Mouse (Mus musculus) forebrain, embryonic 13.5 days (tissue): Measurements from ENCODE around the gene Ahnak. TPM values are rescaled to one million over a fixed set of nuclear protein-coding genes. Genes with fewer than 3 reads are reported as not detected.
"Not testable (repeated sequence)": the region's sequence is repeated elsewhere in the genome, so short reads cannot be mapped to it uniquely, and the experiment has no call there.

Source experiments
- ATAC-seq: fragments of 200-750 bp; cut with Nextera tagmentation; 2 replicates; pipeline ENCODE4 v1.8.0; 2017
- H3K27ac ChIP-seq: fragments of 300-500 bp; sonication (generic); 2 replicates; pipeline ENCODE4 v1.5.1; 2015; ENCODE audit warnings: inconsistent platforms, mild to moderate bottlenecking, moderate library complexity
- H3K27me3 ChIP-seq: fragments of 300-500 bp; sonication (generic); 2 replicates; pipeline ENCODE4 v1.6.1; 2015; ENCODE audit warnings: mild to moderate bottlenecking, inconsistent platforms
- H3K36me3 ChIP-seq: fragments of 300-500 bp; sonication (generic); 2 replicates; pipeline ENCODE4 v1.6.1; 2015; ENCODE audit warnings: mild to moderate bottlenecking, inconsistent platforms; ENCODE audit not compliant: poor library complexity, severe bottlenecking
- H3K4me1 ChIP-seq: fragments of 300-500 bp; sonication (generic); 2 replicates; pipeline ENCODE4 v1.6.1; 2015; ENCODE audit warnings: inconsistent platforms
- H3K4me2 ChIP-seq: fragments of 300-500 bp; sonication (generic); 2 replicates; pipeline ENCODE4 v1.6.1; 2015; ENCODE audit warnings: inconsistent platforms, mild to moderate bottlenecking, moderate library complexity
- H3K4me3 ChIP-seq: fragments of 300-500 bp; sonication (generic); 2 replicates; pipeline ENCODE4 v1.5.1; 2015; ENCODE audit warnings: mild to moderate bottlenecking, inconsistent platforms
- H3K9ac ChIP-seq: fragments of 300-500 bp; sonication (generic); 2 replicates; pipeline ENCODE4 v1.6.1; 2015; ENCODE audit warnings: mild to moderate bottlenecking, inconsistent platforms
- H3K9me3 ChIP-seq: fragments of 300-500 bp; sonication (generic); replicated peaks from 2 replicates; pipeline ENCODE4 v1.6.1; 2016; ENCODE audit warnings: inconsistent platforms
- WGBS: fragments of 180-500 bp; shearing (Covaris S2); methylation state at CpG from one replicate; pipeline ENCODE4 v1.1.7; 2015; 5-methylcytosine and 5-hydroxymethylcytosine counted together
- polyA plus RNA-seq: library from polyadenylated mRNA; unstranded; fragments of >200 nt; fragmentation: Nextera tagmentation; extraction: Ambion mirVana; gene quantifications from 2 replicates; pipeline ENCODE4 v1.2.1, GENCODE M21; 2015

Gene Ahnak
- polyA plus RNA-seq, 1 experiment from 2014 or later: 2.8 TPM

DNA sequence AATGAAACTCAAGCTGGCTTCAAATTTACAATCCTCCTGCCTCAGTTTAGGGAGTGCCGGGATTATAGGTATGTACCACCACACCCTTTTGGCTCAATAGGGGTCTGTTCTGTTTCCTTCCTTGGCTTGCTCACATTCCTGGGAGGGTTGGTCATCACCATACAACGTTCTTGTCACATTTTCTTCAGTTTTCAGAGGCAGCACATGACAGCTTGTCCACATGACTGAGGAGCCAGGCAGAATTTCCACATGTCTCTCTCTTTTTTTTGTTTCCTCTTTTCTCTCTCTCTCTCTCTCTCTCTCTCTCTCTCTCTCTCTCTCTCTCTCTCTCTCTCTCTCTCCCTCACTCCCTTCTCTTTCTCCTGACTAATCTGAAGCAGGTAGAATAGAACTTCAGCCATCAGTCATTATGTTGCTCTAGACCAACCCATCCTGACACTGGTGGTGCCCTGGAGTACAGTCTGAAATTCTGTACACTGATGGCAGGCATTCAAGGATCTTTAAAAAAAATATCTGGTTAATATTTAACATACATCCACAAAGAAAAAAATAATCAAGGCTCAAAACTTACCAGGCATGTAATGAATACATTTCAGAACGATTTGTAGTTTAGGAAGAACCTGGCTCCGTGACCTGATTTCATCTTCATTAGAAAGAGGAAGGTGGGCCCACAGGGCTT is 88.0 kb downstream of the Ahnak start:
- Histone ChIP-seq H3K4me1 (peaks cover 2% of the 10 kb centered on the region; the same call in 1 of the 2 replicates), H3K9me3 (no peaks in the 10 kb centered on the region), H3K27me3 (no peaks in the 10 kb centered on the region), H3K36me3 (no peaks in the 10 kb centered on the region), H3K9ac (no peak overlapping the region), H3K27ac (no peak overlapping the region), H3K4me3 (no peak overlapping the region), H3K4me2 (no peak overlapping the region)
- ATAC-seq: no peak
- WGBS: 85% methylated on average over 4 of the region's 4 CpGs

DNA sequence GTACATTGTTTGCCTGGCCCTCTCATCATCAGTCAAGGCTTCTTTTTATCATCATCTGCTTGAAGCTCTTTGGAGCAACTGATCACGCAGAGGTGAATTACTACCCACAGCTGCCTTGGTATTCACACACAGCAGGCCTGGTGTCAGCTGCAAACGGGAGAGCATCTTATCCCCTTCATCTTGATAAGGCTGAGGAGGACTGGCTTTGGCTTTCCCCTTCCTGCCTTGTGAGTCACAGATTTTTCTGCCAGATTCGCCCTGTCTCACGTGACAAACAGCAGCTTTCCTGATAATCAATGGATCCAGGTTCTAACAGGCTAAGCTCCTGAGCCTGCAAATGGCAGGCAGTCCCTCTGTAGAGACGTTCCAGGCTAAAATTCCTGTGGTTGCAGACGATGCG is 90.8 kb downstream of the Ahnak start:
- 44% methylated on average over 7 of the region's 7 CpGs for WGBS
- Histone ChIP-seq H3K9ac (no peak overlapping the region), H3K4me1 (peaks cover 4% of the 10 kb centered on the region; the same call in 1 of the 2 replicates), H3K27me3 (no peaks in the 10 kb centered on the region), H3K4me3 (no peak overlapping the region), H3K4me2 (no peak overlapping the region), H3K9me3 (no peaks in the 10 kb centered on the region), H3K36me3 (no peaks in the 10 kb centered on the region), H3K27ac (no peak overlapping the region)
- ATAC-seq: 0 out of 2 replicates have a peak, but pooled peaks have one; percentile 28

DNA sequence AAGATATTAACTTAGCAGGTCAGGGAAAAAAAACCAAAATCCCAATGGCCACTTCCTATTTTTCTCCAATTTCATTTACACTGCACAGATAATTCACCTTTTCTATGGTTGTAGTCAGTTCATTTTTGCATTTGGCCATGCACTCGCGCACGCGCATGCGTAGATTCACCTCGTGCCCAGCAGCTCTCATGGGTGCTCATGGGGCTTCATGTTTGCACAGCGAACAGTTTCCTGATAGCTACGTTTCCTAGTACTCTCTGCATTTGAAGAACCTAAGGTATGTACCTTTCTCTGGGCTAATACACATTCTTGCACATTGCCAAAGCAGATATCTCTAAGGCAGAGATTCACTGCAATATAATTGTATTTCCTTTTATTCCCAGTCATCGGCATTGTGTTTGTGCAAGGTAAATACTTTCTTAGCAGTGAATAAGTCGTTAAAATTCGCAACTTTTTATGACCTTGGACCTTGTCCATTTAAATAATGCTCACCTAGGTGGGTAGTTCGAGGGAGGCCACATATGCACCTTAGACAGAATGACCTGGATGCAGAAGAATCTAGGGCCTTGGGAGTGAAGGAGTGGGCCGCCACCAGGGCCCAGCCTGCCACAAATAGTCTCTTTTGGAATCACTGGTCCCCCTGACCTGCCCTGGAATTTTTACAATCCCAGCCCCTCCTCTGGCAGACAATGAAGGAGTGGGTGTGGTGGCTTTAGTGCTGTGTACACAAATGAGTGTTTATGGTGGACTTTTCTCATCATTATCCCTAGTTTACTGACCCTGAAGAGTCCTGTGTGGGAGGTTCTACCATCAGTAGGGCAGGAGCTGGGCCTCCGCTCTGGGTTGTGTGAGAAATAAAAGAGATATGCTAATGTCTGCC is 92.5 kb downstream of the Ahnak start:
- 87% methylated on average over 14 of the region's 14 CpGs for WGBS
- peak; percentile 34; the same call in 1 of the 2 replicates for ATAC-seq
- H3K9me3 ChIP-seq: no peaks in the 10 kb centered on the region
- no peaks in the 10 kb centered on the region for H3K27me3 ChIP-seq
- no peak overlapping the region for H3K4me3 ChIP-seq
- no peaks in the 10 kb centered on the region for H3K36me3 ChIP-seq
- H3K27ac ChIP-seq: no peak overlapping the region
- H3K4me1 ChIP-seq: peaks cover 4% of the 10 kb centered on the region; the same call in 1 of the 2 replicates
- peak overlapping the region; percentile 40; the same call in 1 of the 2 replicates for H3K9ac ChIP-seq
- H3K4me2 ChIP-seq: peak overlapping the region; percentile 22

DNA sequence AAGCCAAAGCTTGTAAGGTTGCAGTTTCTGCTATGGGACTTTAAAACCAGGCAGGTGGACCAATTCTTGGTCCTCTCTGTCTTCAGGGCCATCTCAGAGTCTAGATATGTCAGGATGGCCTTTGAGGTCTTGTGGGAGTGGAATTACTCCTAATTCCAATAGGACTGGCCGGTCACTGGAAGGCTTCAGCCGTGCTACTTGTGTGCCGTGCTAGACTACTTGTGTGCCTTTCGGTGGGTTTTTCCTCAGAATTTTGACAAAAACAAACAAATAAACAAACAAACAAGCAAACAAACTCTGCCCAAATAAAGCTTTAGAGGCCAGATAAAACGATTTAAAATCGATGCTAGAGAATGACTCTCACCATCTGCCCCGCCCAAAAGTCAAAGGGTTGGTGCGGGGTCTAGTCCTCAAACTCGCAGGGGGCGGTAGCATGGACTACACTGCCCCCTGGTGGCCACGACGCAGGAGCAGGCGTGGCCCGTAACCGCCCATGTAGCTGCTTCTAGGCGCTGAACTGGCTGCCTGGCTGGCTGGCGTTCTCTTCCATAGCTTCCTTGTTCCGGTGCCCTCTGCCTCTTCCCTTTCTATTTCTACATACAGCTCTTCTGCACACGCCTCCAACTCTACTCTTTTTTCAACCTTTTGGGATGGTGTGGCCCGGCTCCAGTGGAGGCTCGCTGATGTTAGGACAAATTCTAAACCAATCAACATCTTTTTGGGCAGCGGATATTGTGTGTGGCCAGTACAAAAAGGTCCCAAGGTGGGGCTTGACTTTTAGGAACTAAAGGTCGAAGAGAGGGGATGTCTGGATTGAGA is 93.3 kb downstream of the Ahnak start:
- Histone ChIP-seq H3K36me3 (no peaks in the 10 kb centered on the region), H3K9ac (peak overlapping the region; percentile 40; the same call in 1 of the 2 replicates), H3K4me1 (peaks cover 4% of the 10 kb centered on the region; the same call in 1 of the 2 replicates), H3K27me3 (no peaks in the 10 kb centered on the region), H3K27ac (no peak overlapping the region), H3K4me3 (no peak overlapping the region), H3K9me3 (no peaks in the 10 kb centered on the region), H3K4me2 (peak overlapping the region; percentile 22)
- peak; percentile 94 for ATAC-seq
- 18% methylated on average over 23 of the region's 23 CpGs for WGBS

DNA sequence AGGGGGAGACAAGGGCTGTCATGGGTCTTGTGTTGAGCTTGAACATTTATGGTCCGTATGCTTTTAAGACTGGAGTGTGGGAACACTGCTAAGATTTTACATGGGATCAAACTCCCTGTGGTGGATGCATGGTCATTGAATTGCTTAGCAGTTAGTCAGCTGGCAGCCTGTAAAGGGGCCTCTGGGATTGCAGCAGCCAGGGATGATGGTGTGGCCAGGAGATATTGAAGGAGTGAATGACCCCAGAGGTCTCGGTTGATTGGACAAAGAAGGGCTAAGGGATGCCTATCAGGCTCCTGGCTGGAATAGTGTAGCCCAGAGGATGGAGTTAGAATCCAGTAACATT is 93.9 kb downstream of the Ahnak start:
- H3K9me3 ChIP-seq: no peaks in the 10 kb centered on the region
- ATAC-seq: peak; percentile 3; the same call in 1 of the 2 replicates
- no peak overlapping the region for H3K4me3 ChIP-seq
- no peaks in the 10 kb centered on the region for H3K36me3 ChIP-seq
- H3K9ac ChIP-seq: peak overlapping the region; percentile 8; the same call in 1 of the 2 replicates
- peaks cover 4% of the 10 kb centered on the region; the same call in 1 of the 2 replicates for H3K4me1 ChIP-seq
- 88% methylated on average over 2 of the region's 2 CpGs for WGBS
- H3K4me2 ChIP-seq: peak overlapping the region; percentile 22; the same call in 1 of the 2 replicates
- no peaks in the 10 kb centered on the region for H3K27me3 ChIP-seq
- H3K27ac ChIP-seq: no peak overlapping the region

DNA sequence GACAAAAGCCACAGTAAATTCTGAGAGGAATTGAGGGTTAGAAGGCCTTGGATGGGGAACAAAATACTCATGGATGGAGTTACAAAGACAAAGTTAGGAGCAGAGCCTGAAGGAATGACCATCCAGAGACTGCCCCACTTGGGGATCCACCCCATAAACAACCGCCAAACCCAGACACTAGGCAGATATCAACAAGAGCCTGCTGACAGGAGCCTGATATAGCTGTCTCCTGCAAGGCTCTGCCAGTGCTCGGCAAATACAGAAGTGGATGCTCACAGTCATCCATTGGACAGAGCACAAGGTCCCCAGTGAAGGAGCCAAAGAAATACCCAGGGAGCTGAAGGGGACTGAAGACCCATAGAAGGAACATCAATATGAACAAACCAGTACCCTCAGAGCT is 94.8 kb downstream of the Ahnak start:
- WGBS: 73% methylated on average over 2 of the region's 2 CpGs
- H3K36me3 ChIP-seq, H3K4me2 ChIP-seq, H3K4me1 ChIP-seq, H3K4me3 ChIP-seq, H3K27me3 ChIP-seq, ATAC-seq, H3K27ac ChIP-seq, H3K9ac ChIP-seq, H3K9me3 ChIP-seq: not testable (repeated sequence)

DNA sequence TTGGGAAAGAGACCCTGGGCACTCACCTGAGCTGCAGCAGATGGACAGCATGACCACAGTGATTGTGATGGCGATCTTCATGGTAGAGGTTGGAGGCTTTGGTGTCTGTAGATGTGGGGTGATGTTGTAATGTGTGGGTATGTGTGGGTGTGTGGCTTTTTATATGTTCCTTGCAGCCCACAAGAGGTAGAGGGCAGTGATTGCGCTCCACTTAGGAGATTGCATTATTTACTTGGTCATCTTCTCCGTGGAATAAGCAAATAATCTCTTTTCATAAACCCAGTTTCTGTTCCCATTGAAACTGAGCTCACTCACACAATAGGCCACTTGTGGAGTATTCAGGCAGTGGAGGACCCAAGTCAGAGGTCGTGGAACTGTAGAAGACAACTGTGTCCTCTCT is 98.7 kb downstream of the Ahnak start, which contains the start of gene Scgb1a1:
TSS of gene Scgb1a1 (minus strand) at position 138 of the 400 bp plus-strand sequence.
- ATAC-seq: no peak
- Histone ChIP-seq H3K4me1 (no peaks in the 10 kb centered on the region), H3K9ac (no peak within 1 kb of the TSS), H3K36me3 (no peaks in the 10 kb centered on the region), H3K27me3 (no peaks in the 10 kb centered on the region), H3K4me3 (no peak within 1 kb of the TSS), H3K9me3 (no peaks in the 10 kb centered on the region), H3K4me2 (no peak within 1 kb of the TSS), H3K27ac (no peak within 1 kb of the TSS)
- 76% methylated on average over 4 of the region's 4 CpGs for WGBS

DNA sequence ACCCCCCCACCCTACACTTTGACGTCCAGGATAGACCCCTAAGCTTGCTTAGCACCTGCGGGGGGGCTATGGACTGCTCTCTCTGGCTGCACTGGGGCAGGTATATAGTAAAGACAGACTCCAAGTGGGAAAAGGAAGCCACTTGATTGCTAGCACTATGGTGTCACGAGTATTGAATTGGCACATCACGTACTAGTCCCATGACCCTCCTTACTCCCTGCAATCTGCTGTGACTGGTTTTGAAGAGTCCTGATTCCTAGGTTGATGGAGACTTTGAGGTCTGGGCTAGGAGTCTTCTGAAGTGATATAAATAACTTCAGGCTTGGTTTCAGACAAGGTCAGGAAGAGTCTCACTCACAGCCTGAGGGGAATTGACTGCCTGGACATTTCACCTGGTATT is 101.1 kb downstream of the Ahnak start:
- Histone ChIP-seq H3K9ac (no peak overlapping the region), H3K4me3 (no peak overlapping the region), H3K4me1 (no peaks in the 10 kb centered on the region), H3K36me3 (no peaks in the 10 kb centered on the region), H3K27me3 (no peaks in the 10 kb centered on the region), H3K4me2 (no peak overlapping the region), H3K27ac (no peak overlapping the region), H3K9me3 (no peaks in the 10 kb centered on the region)
- no peak for ATAC-seq
- 76% methylated on average over 4 of the region's 4 CpGs for WGBS

DNA sequence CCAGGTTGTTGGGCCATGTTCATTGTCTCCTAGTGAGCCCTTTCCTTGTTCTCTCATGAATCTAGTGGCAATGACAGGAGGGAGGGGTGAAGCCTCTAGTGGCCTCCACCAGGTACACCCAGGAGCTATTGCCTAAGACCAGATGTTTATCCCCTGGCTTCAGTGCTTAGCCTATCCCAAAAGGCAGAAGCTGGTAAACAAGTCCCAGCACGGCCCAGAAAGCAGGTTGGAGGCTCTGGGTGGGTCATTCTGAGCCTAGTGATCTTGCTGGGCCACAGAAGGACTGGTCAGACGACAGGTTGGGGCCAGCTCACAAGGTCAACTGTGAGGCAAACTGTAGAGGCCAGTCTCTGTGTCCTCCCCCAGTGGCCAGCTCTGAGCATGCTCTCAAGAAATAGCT is 101.6 kb downstream of the Ahnak start:
- Histone ChIP-seq H3K4me3 (no peak overlapping the region), H3K36me3 (no peaks in the 10 kb centered on the region), H3K27ac (no peak overlapping the region), H3K4me2 (no peak overlapping the region), H3K9me3 (no peaks in the 10 kb centered on the region), H3K4me1 (no peaks in the 10 kb centered on the region), H3K9ac (no peak overlapping the region), H3K27me3 (no peaks in the 10 kb centered on the region)
- 63% methylated on average over 2 of the region's 2 CpGs for WGBS
- ATAC-seq: no peak

DNA sequence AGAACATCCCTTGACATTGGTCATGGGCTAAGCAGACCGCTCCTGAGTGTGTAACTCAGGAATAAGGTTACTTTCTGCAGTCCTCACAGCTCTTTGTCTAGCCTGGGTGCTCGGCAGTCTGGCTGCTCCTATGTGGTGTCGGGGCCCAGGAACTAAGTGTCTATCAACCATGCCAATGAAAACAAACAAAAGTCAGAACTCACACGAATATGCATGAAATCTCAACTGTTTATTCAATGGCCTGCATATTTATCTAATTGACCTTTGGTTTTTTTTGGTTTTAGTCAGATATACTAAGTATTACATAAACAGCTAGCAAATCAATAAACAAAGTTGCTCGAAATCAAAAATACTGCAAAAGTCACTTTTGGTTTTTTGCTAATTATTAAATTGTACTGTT is 106.0 kb downstream of the Ahnak start:
- Histone ChIP-seq H3K9me3 (no peaks in the 10 kb centered on the region), H3K27ac (no peak overlapping the region), H3K4me2 (no peak overlapping the region), H3K4me1 (no peaks in the 10 kb centered on the region), H3K27me3 (no peaks in the 10 kb centered on the region), H3K36me3 (no peaks in the 10 kb centered on the region), H3K4me3 (no peak overlapping the region), H3K9ac (no peak overlapping the region)
- WGBS: 79% methylated on average over 5 of the region's 5 CpGs
- no peak for ATAC-seq

DNA sequence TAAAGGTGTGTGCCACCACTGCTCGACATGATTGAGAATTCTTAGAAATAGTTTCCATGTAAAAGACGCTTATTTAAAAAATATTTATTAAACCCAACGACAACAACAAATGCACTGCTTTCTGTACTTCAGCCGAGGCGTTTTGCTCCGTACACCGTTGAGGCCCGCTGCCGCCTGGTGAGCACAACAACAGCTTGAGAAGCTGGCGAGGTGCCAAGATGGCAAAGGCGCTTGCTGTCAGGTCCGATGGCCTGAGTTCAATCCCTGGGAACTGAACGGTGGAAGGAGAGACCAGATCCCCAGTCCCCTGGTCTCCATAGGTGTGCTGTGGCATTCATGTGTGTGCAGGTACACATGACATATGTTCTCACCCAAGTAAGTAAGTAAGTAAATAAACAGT is 108.4 kb downstream of the Ahnak start:
- Histone ChIP-seq H3K4me1 (no peaks in the 10 kb centered on the region), H3K4me3 (no peak overlapping the region), H3K9me3 (no peaks in the 10 kb centered on the region), H3K9ac (no peak overlapping the region), H3K36me3 (no peaks in the 10 kb centered on the region), H3K4me2 (no peak overlapping the region), H3K27me3 (no peaks in the 10 kb centered on the region), H3K27ac (no peak overlapping the region)
- WGBS: 69% methylated on average over 13 of the region's 13 CpGs
- ATAC-seq: no peak

DNA sequence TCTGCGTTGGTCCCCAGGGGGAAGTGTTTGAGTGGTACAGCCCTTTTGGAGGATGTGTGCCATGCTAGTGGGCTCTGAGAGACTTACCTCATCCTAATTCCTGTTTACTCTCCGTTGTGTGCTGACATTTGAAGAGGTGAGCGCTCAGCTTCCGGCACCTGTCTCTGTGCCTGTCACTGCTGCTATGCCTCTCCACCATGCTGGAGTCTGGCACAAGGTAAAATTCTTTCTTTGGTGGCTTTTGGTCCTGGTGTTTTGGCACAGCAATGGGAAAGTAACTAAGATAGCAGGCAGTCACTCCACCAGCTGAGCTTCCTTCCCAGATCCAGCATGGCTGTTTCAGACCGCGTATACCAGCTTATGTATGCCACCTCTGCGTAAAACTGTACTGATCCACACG is 110.7 kb downstream of the Ahnak start:
- Histone ChIP-seq H3K36me3 (no peaks in the 10 kb centered on the region), H3K27ac (no peak overlapping the region), H3K4me1 (no peaks in the 10 kb centered on the region), H3K4me2 (no peak overlapping the region), H3K9me3 (no peaks in the 10 kb centered on the region), H3K9ac (no peak overlapping the region), H3K4me3 (no peak overlapping the region), H3K27me3 (no peaks in the 10 kb centered on the region)
- WGBS: 89% methylated on average over 8 of the region's 8 CpGs
- no peak for ATAC-seq
